Mouse (Mus musculus): ENCODE measurements at regions not wholly inside any gene's neighbourhood (a gene's known extent, or its start where the extent isn't known, plus 50 kb on each side); places are given as distances from the start of the nearest gene placed in this dataset.

DNA sequence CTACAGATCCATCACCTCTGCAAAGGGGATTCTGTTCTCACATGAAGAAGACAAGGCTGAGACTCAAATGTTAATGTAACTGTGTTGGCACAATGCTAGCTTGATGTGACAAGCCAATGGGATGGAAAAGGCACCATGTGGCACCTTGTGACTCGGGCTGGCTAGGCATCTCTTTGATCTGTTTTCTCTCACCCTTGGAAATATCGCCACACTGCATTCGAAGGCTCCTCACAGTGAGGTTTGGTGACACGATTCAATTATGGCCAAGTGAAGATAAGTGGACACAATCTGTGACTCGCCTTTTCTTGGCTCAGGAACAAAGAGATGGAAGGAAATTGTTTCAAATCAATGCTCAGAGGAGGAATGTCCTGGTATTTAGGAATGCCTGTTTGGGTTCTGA lies 66.6 kb upstream of the Phyhipl start:
- no peaks in the 10 kb centered on the region for H3K36me3 ChIP-seq (ENCODE audit: control insufficient read depth, insufficient read depth, low read length)
- H3K4me1 ChIP-seq (ENCODE audit: control insufficient read depth, insufficient read depth, low read length): no peaks in the 10 kb centered on the region
- no peak overlapping the region for H3K4me3 ChIP-seq (ENCODE audit: insufficient read depth, low read depth, low read length)
- H3K27me3 ChIP-seq (replicated peaks; ENCODE audit: control insufficient read depth, insufficient read depth, low read length): no peaks in the 10 kb centered on the region
- WGBS: 79% methylated on average over 5 of the region's 5 CpGs
- DNase-seq: no peak
- no peak overlapping the region for H3K27ac ChIP-seq (ENCODE audit: insufficient read depth, low read depth, low read length)
- TF ChIP-seq POLR2A (IDR thresholded peaks at IDR 0.05; ENCODE audit: low read depth, low read length): no peak
- no peak for TF ChIP-seq CTCF (conservative IDR thresholded peaks at IDR 0.05; ENCODE audit: insufficient read depth, insufficient read length, low read depth, low read length)

DNA sequence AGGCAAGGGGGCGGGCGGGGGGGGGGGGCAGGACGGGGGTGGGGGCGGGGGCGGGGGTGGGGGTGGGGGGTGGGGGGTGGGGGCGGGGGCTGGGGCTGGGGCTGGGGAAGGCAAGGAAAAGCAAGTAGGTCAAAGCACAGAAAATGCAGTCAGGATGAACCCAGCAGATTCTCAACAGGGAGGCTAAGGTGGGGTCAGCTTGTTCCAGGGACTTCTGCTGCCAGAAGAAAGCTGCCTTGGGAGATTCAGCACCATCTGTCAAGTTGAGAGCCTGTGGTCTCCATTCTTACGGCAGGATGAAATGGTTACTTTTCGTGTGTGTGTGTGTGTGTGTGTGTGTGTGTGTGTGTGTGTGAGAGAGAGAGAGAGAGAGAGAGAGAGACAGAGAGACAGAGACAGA lies 61.7 kb upstream of the Phyhipl start:
- no peaks in the 10 kb centered on the region for H3K27me3 ChIP-seq (replicated peaks; ENCODE audit: control insufficient read depth, insufficient read depth, low read length)
- no peak for TF ChIP-seq POLR2A (IDR thresholded peaks at IDR 0.05; ENCODE audit: low read depth, low read length)
- no peak for TF ChIP-seq CTCF (conservative IDR thresholded peaks at IDR 0.05; ENCODE audit: insufficient read depth, insufficient read length, low read depth, low read length)
- H3K4me1 ChIP-seq (ENCODE audit: control insufficient read depth, insufficient read depth, low read length): no peaks in the 10 kb centered on the region
- 33% methylated on average over 2 of the region's 8 CpGs for WGBS
- DNase-seq: no peak
- H3K4me3 ChIP-seq (ENCODE audit: insufficient read depth, low read depth, low read length): no peak overlapping the region
- H3K27ac ChIP-seq (ENCODE audit: insufficient read depth, low read depth, low read length): no peak overlapping the region
- H3K36me3 ChIP-seq (ENCODE audit: control insufficient read depth, insufficient read depth, low read length): no peaks in the 10 kb centered on the region

GRCm38 (mm10) chr10:70717025-70717424 lies 61.3 kb upstream of the Phyhipl start:
- H3K4me3 ChIP-seq (ENCODE audit: insufficient read depth, low read depth, low read length): no peak overlapping the region
- H3K27me3 ChIP-seq (replicated peaks; ENCODE audit: control insufficient read depth, insufficient read depth, low read length): no peaks in the 10 kb centered on the region
- no peak for TF ChIP-seq CTCF (conservative IDR thresholded peaks at IDR 0.05; ENCODE audit: insufficient read depth, insufficient read length, low read depth, low read length)
- TF ChIP-seq POLR2A (IDR thresholded peaks at IDR 0.05; ENCODE audit: low read depth, low read length): no peak
- 21% methylated on average over 6 of the region's 6 CpGs for WGBS
- peak; percentile 15 for DNase-seq
- H3K36me3 ChIP-seq (ENCODE audit: control insufficient read depth, insufficient read depth, low read length): no peaks in the 10 kb centered on the region
- H3K27ac ChIP-seq (ENCODE audit: insufficient read depth, low read depth, low read length): no peak overlapping the region
- H3K4me1 ChIP-seq (ENCODE audit: control insufficient read depth, insufficient read depth, low read length): no peaks in the 10 kb centered on the region

- TF ChIP-seq CTCF (conservative IDR thresholded peaks at IDR 0.05; ENCODE audit: insufficient read depth, insufficient read length, low read depth, low read length) (no peak), POLR2A (IDR thresholded peaks at IDR 0.05; ENCODE audit: low read depth, low read length) (no peak)
- no peak overlapping the region for H3K4me3 ChIP-seq (ENCODE audit: insufficient read depth, low read depth, low read length)
- H3K27me3 ChIP-seq (replicated peaks; ENCODE audit: control insufficient read depth, insufficient read depth, low read length): no peaks in the 10 kb centered on the region
- no peaks in the 10 kb centered on the region for H3K4me1 ChIP-seq (ENCODE audit: control insufficient read depth, insufficient read depth, low read length)
- H3K36me3 ChIP-seq (ENCODE audit: control insufficient read depth, insufficient read depth, low read length): no peaks in the 10 kb centered on the region
- 80% methylated on average over 7 of the region's 7 CpGs for WGBS
- DNase-seq: no peak
- H3K27ac ChIP-seq (ENCODE audit: insufficient read depth, low read depth, low read length): no peak overlapping the region
Observed at GRCm38 (mm10) chr10:70713306-70713705, 57.5 kb upstream of the Phyhipl start.

DNA sequence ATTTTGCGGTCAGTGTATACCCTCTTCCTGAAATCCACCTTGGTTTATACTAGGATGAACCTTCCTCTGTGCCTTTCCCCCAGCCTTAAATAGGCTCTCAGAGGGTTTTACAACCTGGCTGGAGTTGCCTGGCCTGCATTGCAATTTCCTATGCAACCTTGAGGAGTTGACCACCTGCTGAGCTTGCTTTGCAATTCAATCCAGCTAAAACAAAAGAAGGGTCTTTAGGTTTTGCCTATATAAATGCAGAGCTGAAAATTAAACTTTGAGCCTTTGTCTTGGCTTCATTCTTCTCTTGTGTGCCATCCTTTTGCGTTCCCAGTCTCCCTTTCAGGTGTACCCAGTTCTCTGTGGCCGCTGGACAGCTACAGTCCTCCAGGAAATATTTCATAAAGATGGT lies 53.0 kb upstream of the Phyhipl start:
- H3K4me1 ChIP-seq (ENCODE audit: control insufficient read depth, insufficient read depth, low read length): no peaks in the 10 kb centered on the region
- WGBS: 86% methylated on average over 3 of the region's 3 CpGs
- H3K36me3 ChIP-seq (ENCODE audit: control insufficient read depth, insufficient read depth, low read length): no peaks in the 10 kb centered on the region
- no peak for DNase-seq
- TF ChIP-seq POLR2A (IDR thresholded peaks at IDR 0.05; ENCODE audit: low read depth, low read length) (no peak), CTCF (conservative IDR thresholded peaks at IDR 0.05; ENCODE audit: insufficient read depth, insufficient read length, low read depth, low read length) (no peak)
- no peak overlapping the region for H3K4me3 ChIP-seq (ENCODE audit: insufficient read depth, low read depth, low read length)
- H3K27ac ChIP-seq (ENCODE audit: insufficient read depth, low read depth, low read length): no peak overlapping the region
- no peaks in the 10 kb centered on the region for H3K27me3 ChIP-seq (replicated peaks; ENCODE audit: control insufficient read depth, insufficient read depth, low read length)
